Mouse (Mus musculus) v-Abl transformed pro-B cells (cell line): ENCODE measurements around the gene Ltb4r2.

Source experiments
- in situ Hi-C, 2 experiments: fragments of 400-800 bp; cut with MboI; formaldehyde crosslinking; loops; one replicate each; pipeline ENCODE4 v1.15.1; 2025; ENCODE audit not compliant: unreplicated experiment in 2 of 2

The Ltb4r2 gene

GRCm38 (mm10) chr14:55735758-55736157 is 25.5 kb upstream of the Ltb4r2 start:
- in situ Hi-C loops, result no loop called here

- in situ Hi-C loops, result no loop called here
Measured at GRCm38 (mm10) chr14:55737086-55737687, 24.0 kb upstream of the Ltb4r2 start.

GRCm38 (mm10) chr14:55743711-55744110 is 17.5 kb upstream of the Ltb4r2 start:
- in situ Hi-C loops, result loop anchor here (5.0 kb wide), 1 partner anchor 61 kb away; the partner anchor contains the start of gene Tinf2 (in 2 of the 2)

DNA sequence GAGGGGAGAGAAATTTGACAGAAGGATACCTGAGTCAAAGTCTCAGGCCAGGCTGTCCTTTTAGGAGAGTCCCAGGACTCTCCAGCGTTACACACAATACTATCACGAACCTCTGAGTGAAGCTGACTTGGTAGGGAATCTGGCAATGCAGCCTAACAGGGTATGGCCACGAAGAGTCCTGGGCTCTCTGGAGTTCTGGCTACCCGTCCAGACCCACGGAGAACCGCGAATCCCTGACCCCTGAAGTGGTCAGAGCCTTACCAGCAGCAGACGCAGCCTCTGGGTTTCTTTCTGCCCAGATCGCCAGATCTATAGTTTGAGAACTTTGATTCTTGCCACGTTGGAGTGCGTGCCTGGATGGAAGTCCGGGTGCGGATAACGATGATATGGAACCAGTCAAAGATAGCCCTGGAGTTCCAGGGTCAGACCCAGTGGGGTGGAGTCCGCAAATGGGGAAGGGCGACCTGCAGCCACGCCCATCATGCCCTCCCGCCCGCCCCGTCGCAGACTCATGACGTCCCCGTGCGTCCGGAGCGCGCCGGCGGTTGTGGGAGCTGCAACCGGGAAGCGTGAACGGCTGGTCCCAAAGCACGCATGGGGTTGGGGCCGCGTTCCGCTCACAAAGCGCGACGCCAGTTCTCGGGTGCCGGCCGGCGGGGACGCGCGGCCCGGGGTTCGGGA is 15.9 kb upstream of the Ltb4r2 start, which contains the start of the genes Dhrs1 and Nop9:
Gene Dhrs1, minus strand, starts transcription at position 511 of the 681 bp plus-strand sequence.
Gene Nop9, plus strand, starts transcription at position 514 of the 681 bp plus-strand sequence.
- in situ Hi-C loops, result no loop called here

GRCm38 (mm10) chr14:55745861-55746237 is 15.4 kb upstream of the Ltb4r2 start:
- in situ Hi-C loops, result no loop called here

- in situ Hi-C loops, result no loop called here
Measured at GRCm38 (mm10) chr14:55747051-55747847, 14.0 kb upstream of the Ltb4r2 start.

DNA sequence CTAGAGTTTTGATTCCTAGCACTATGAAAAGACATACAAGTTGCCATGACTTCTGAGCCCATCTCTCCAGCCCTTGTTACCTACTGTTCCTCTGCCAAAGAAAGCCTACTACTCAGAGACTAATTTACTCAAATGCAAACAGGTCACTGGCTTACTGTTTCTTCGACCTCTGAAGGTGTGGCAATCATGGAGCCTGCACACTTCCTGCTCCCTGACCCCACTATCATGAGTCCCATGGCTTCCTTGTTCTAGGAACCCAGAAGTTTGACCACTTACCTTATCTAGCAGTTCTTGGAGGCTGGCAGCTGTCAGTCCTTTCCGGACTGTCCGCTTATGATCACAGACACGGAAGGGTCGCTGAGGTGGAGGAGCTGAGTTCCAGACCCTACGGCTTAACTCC is 3.7 kb upstream of the Ltb4r2 start:
- in situ Hi-C loops, result loop anchor here (10.0 to 25.0 kb wide), 3 partner anchors 263 to 653 kb away; partner anchors contain the start of genes Ap1g2 (in 2 of the 2), Carmil3 (in 1 of the 2) and Jph4 (in 1 of the 2)

- in situ Hi-C loops, result loop anchor here (10.0 to 25.0 kb wide), 3 partner anchors 264 to 654 kb away; partner anchors contain the start of genes Ap1g2 (in 2 of the 2), Carmil3 (in 1 of the 2) and Jph4 (in 1 of the 2)
Measured at GRCm38 (mm10) chr14:55758363-55758784, 2.9 kb upstream of the Ltb4r2 start, which contains the start of gene Cideb. Gene Cideb (minus strand): TSS chr14:55758458.

GRCm38 (mm10) chr14:55760156-55760555 is 1.1 kb upstream of the Ltb4r2 start:
- in situ Hi-C loops, result loop anchor here in 1 of 2 experiments (25.0 kb wide), 1 partner anchor 648 kb away; the partner anchor contains the start of genes Ap1g2 and Jph4

DNA sequence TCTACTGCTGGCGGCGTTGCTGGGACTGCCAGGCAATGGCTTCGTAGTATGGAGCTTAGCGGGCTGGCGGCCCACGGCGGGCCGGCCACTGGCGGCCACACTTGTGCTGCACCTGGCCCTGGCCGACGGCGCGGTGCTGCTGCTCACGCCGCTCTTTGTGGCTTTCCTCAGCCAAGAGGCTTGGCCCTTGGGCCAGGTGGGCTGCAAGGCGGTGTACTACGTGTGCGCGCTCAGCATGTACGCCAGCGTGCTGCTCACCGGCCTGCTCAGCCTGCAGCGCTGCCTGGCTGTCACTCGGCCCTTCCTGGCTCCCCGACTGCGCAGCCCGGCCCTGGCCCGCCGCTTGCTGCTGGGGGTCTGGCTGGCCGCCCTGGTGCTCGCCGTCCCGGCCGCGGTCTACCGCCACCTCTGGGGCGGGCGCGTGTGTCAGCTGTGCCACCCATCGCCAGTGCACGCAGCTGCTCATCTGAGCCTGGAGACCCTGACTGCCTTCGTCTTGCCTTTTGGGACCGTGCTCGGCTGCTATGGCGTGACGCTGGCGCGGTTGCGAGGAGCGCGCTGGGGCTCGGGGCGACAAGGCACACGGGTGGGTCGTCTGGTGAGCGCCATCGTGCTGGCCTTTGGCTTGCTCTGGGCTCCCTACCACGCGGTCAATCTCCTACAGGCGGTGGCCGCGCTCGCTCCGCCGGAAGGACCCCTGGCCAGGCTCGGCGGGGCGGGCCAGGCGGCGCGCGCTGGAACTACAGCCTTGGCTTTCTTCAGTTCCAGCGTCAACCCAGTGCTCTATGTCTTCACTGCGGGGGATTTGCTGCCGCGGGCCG is 983 bp downstream of the Ltb4r2 start:
- in situ Hi-C loops, result loop anchor here in 1 of 2 experiments (25.0 kb wide), 1 partner anchor 650 kb away; the partner anchor contains the start of genes Ap1g2 and Jph4

- in situ Hi-C loops, result loop anchor here in 1 of 2 experiments (25.0 kb wide), 1 partner anchor 651 kb away; the partner anchor contains the start of genes Ap1g2 and Jph4
Measured at GRCm38 (mm10) chr14:55763166-55763565, 1.9 kb downstream of the Ltb4r2 start.

GRCm38 (mm10) chr14:55765696-55766095 is 4.5 kb downstream of the Ltb4r2 start, which contains the start of gene Ltb4r1:
Gene Ltb4r1 (plus strand): TSS chr14:55765962.
- in situ Hi-C loops, result loop anchor here in 1 of 2 experiments (25.0 kb wide), 1 partner anchor 653 kb away; the partner anchor contains the start of genes Ap1g2 and Jph4

DNA sequence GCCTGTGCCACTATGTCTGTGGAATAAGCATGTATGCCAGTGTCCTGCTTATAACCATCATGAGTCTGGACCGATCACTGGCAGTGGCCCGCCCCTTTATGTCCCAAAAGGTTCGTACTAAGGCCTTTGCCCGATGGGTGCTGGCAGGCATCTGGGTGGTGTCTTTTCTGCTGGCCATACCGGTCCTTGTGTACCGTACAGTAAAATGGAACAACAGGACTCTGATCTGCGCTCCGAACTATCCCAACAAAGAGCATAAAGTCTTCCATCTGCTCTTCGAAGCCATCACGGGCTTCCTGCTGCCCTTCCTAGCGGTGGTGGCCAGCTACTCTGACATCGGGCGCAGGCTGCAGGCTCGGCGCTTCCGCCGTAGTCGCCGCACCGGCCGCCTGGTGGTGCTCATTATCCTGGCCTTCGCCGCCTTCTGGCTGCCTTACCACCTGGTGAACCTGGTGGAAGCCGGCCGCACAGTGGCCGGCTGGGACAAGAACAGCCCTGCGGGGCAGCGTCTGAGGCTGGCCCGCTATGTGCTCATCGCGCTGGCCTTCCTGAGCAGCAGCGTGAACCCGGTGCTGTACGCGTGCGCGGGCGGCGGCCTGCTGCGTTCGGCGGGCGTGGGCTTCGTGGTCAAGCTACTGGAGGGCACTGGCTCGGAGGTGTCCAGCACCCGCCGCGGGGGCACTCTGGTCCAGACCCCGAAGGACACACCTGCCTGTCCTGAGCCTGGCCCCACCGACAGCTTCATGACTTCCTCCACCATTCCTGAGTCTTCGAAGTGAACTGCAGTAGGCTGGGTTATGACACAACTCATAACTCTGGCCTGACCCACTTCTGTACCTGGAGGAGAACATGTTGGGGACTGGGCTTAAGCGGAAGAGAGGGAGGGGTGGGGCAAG is 6.5 kb downstream of the Ltb4r2 start:
- in situ Hi-C loops, result loop anchor here in 1 of 2 experiments (25.0 kb wide), 1 partner anchor 655 kb away; the partner anchor contains the start of genes Ap1g2 and Jph4

GRCm38 (mm10) chr14:55768555-55768954 is 7.3 kb downstream of the Ltb4r2 start:
- in situ Hi-C loops, result loop anchor here in 1 of 2 experiments (25.0 kb wide), 1 partner anchor 656 kb away; the partner anchor contains the start of genes Ap1g2 and Jph4

GRCm38 (mm10) chr14:55769087-55769703 is 8.0 kb downstream of the Ltb4r2 start:
- in situ Hi-C loops, result loop anchor here in 1 of 2 experiments (25.0 kb wide), 1 partner anchor 657 kb away; the partner anchor contains the start of genes Ap1g2 and Jph4

- in situ Hi-C loops, result no loop called here
Measured at GRCm38 (mm10) chr14:55776711-55777110, 15.5 kb downstream of the Ltb4r2 start.

DNA sequence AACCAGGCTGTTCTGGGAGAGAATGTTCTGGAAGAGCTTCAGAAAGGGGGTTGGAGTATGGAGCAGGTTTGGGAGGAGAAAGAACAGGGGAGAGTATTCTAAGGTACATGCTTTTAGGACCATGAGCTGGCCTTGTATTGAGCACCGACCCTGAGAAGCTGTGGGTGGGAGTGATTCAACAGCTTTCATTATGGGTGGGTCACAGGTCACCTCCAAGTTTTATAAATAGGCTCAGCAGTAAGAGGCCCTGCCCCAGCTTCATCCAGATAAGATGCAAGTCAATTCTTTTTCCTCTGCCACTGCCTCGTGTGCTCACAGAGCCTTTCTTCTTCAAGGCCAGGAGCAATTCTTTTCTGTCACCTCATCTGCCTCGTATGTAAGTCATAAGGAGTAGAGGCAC is 15.9 kb downstream of the Ltb4r2 start:
- in situ Hi-C loops, result no loop called here

DNA sequence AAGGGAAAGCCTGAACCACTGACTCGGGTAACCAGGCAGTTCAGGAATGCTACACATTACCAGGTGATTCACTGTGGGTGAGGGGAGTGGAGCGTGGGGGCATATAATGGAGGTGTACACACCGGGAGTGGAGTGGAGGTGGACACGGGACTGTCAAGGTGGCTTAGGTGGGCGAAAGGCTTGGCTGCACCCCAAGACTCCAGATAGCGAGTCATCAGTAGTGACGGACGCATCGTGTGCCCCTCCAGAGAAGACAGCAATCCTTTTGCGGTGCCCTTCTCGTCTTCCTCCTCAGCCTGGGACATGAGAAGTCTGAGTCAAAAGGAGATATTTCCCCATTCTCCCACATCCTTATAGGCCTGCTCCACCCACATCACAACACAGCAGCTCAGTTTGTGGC is 16.6 kb downstream of the Ltb4r2 start:
- in situ Hi-C loops, result no loop called here
